Mouse (Mus musculus) CH12.LX (cell line): ENCODE data around the gene Steap3. TPM values are rescaled to one million over a fixed set of nuclear protein-coding genes. Genes with fewer than 3 reads are reported as not detected.

Source experiments
- DNase-seq: peaks from one replicate; pipeline ENCODE4 v3.0.0-alpha.2; 2013; ENCODE audit errors: extremely low read depth
- H3K27ac ChIP-seq: 2 replicates; pipeline ENCODE4 v1.5.1; 2012; ENCODE audit warnings: low read depth, mild to moderate bottlenecking, control low read depth, moderate library complexity; ENCODE audit not compliant: insufficient read depth
- H3K27me3 ChIP-seq: replicated peaks from 2 replicates; pipeline ENCODE3; 2012; ENCODE audit warnings: inconsistent platforms
- H3K36me3 ChIP-seq, 2 experiments: replicated peaks in 1 of 2; 2 replicates each; pipeline versions ENCODE3 to v1.6.1; 2012; ENCODE audit warnings: inconsistent platforms in 1 of 2, low read length in 1 of 2, mild to moderate bottlenecking in 1 of 2, mixed read lengths in 1 of 2, moderate library complexity in 1 of 2; ENCODE audit not compliant: control insufficient read depth in 1 of 2, insufficient read depth in 1 of 2
- H3K4me1 ChIP-seq, 2 experiments: 2 replicates each; pipeline ENCODE4 v1.6.1; 2012; ENCODE audit warnings: inconsistent platforms in 1 of 2, moderate library complexity in 1 of 2; ENCODE audit not compliant: insufficient read depth in 2 of 2, control insufficient read depth in 1 of 2
- H3K4me2 ChIP-seq: 2 replicates; pipeline ENCODE4 v1.6.1; 2012; ENCODE audit warnings: low read depth, mild to moderate bottlenecking, control low read depth; ENCODE audit not compliant: poor library complexity, insufficient read depth, severe bottlenecking
- H3K4me3 ChIP-seq, 3 experiments: fragments of 150-350 bp in 1 of 3; sonication (generic) in 1 of 3; replicated peaks in 1 of 3; 2 replicates each; pipeline versions ENCODE3 to v1.5.1; 2011 to 2012; ENCODE audit warnings: low read depth in 2 of 3, low read length in 2 of 3, mild to moderate bottlenecking in 2 of 3, moderate library complexity in 2 of 3, control low read depth in 1 of 3, improper control_type of control experiment in 1 of 3, inconsistent platforms in 1 of 3, mixed read lengths in 1 of 3; ENCODE audit not compliant: poor library complexity in 1 of 3
- H3K79me2 ChIP-seq: replicated peaks from 2 replicates; pipeline ENCODE4 v1.6.1; 2012; ENCODE audit warnings: mild to moderate bottlenecking, moderate library complexity; ENCODE audit not compliant: control insufficient read depth, poor library complexity, insufficient read depth, severe bottlenecking; ENCODE audit errors: extremely low read depth
- H3K9ac ChIP-seq: 2 replicates; pipeline ENCODE4 v1.6.1; 2012; ENCODE audit warnings: low read depth, mild to moderate bottlenecking, control low read depth, moderate library complexity; ENCODE audit not compliant: insufficient read depth
- H3K9me3 ChIP-seq: replicated peaks from 2 replicates; pipeline ENCODE3; 2012; ENCODE audit warnings: low read length, inconsistent platforms, mixed read lengths
- CHD1 ChIP-seq: IDR thresholded peaks from 2 replicates; pipeline ENCODE4 v1.6.1; 2012; ENCODE audit warnings: low read depth, low read length, improper control_type of control experiment, inconsistent platforms
- CHD2 ChIP-seq: IDR thresholded peaks from 2 replicates; pipeline ENCODE4 v1.6.1; 2011; ENCODE audit warnings: low read length, improper control_type of control experiment
- CTCF ChIP-seq, 2 experiments: IDR thresholded peaks in 1 of 2; conservative IDR thresholded peaks in 1 of 2; 2 replicates each; pipeline ENCODE4 v1.5.1; 2011 to 2012; ENCODE audit warnings: low read depth in 2 of 2, low read length in 2 of 2, improper control_type of control experiment in 1 of 2, inconsistent platforms in 1 of 2, mild to moderate bottlenecking in 1 of 2, moderate library complexity in 1 of 2
- EP300 ChIP-seq: IDR thresholded peaks from 2 replicates; pipeline ENCODE4 v1.6.1; 2011; ENCODE audit warnings: low read length, improper control_type of control experiment
- ETS1 ChIP-seq: conservative IDR thresholded peaks from 2 replicates; pipeline ENCODE4 v1.6.1; 2012; ENCODE audit warnings: low read depth, mild to moderate bottlenecking, inconsistent platforms, low read length, improper control_type of control experiment, moderate library complexity
- GABPA ChIP-seq: IDR thresholded peaks from 2 replicates; pipeline ENCODE4 v1.6.1; 2012; ENCODE audit warnings: low read depth, low read length, improper control_type of control experiment, inconsistent platforms; ENCODE audit not compliant: insufficient replicate concordance
- HCFC1 ChIP-seq: IDR thresholded peaks from 2 replicates; pipeline ENCODE4 v1.6.1; 2012; ENCODE audit warnings: low read depth, mild to moderate bottlenecking, inconsistent platforms, low read length, improper control_type of control experiment
- IRF4 ChIP-seq: IDR thresholded peaks from 2 replicates; pipeline ENCODE4 v1.6.1; 2014; ENCODE audit warnings: low read depth, mild to moderate bottlenecking, inconsistent platforms, low read length, improper control_type of control experiment
- JUN ChIP-seq: IDR thresholded peaks from 2 replicates; pipeline ENCODE4 v1.6.1; 2011; ENCODE audit warnings: low read depth, mild to moderate bottlenecking, low read length, improper control_type of control experiment, moderate library complexity; ENCODE audit not compliant: insufficient read depth
- JUND ChIP-seq: conservative IDR thresholded peaks from 2 replicates; pipeline ENCODE4 v1.6.1; 2011; ENCODE audit warnings: low read depth, low read length, improper control_type of control experiment
- MAX ChIP-seq: IDR thresholded peaks from 2 replicates; pipeline ENCODE4 v1.6.1; 2011; ENCODE audit warnings: low read length, improper control_type of control experiment
- MAZ ChIP-seq: IDR thresholded peaks from 2 replicates; pipeline ENCODE4 v1.6.1; 2012; ENCODE audit warnings: low read depth, mild to moderate bottlenecking, inconsistent platforms, low read length, improper control_type of control experiment, moderate library complexity
- MEF2A ChIP-seq: IDR thresholded peaks from 2 replicates; pipeline ENCODE4 v1.6.1; 2014; ENCODE audit warnings: low read depth, mild to moderate bottlenecking, inconsistent platforms, low read length, improper control_type of control experiment, borderline replicate concordance
- MXI1 ChIP-seq: IDR thresholded peaks from 2 replicates; pipeline ENCODE4 v1.6.1; 2011; ENCODE audit warnings: mild to moderate bottlenecking, low read depth, low read length, improper control_type of control experiment
- NELFE ChIP-seq: IDR thresholded peaks from 2 replicates; pipeline ENCODE4 v1.6.1; 2011; ENCODE audit warnings: low read depth, low read length, improper control_type of control experiment
- NRF1 ChIP-seq: IDR thresholded peaks from 2 replicates; pipeline ENCODE4 v1.6.1; 2014; ENCODE audit warnings: low read depth, mild to moderate bottlenecking, inconsistent platforms, low read length, improper control_type of control experiment, moderate library complexity
- PAX5 ChIP-seq: IDR thresholded peaks from 2 replicates; pipeline ENCODE4 v1.6.1; 2012; ENCODE audit warnings: low read length, inconsistent platforms, mixed read lengths
- POLR2A ChIP-seq: IDR thresholded peaks from 2 replicates; pipeline ENCODE4 v1.6.1; 2011; ENCODE audit warnings: low read depth, mild to moderate bottlenecking, improper control_type of control experiment, low read length
- RAD21 ChIP-seq: IDR thresholded peaks from 2 replicates; pipeline ENCODE4 v1.6.1; 2011; ENCODE audit warnings: low read depth, mild to moderate bottlenecking, low read length, improper control_type of control experiment, moderate library complexity
- RCOR1 ChIP-seq: conservative IDR thresholded peaks from 2 replicates; pipeline ENCODE4 v1.6.1; 2012; ENCODE audit warnings: low read depth, mild to moderate bottlenecking, inconsistent platforms, low read length, improper control_type of control experiment
- SIN3A ChIP-seq: IDR thresholded peaks from 2 replicates; pipeline ENCODE4 v1.6.1; 2012; ENCODE audit warnings: low read length, improper control_type of control experiment, inconsistent platforms
- TBP ChIP-seq: conservative IDR thresholded peaks from 2 replicates; pipeline ENCODE4 v1.6.1; 2011; ENCODE audit warnings: low read depth, low read length, improper control_type of control experiment
- UBTF ChIP-seq: IDR thresholded peaks from 2 replicates; pipeline ENCODE4 v1.6.1; 2012; ENCODE audit warnings: low read depth, mild to moderate bottlenecking, inconsistent platforms, low read length, improper control_type of control experiment, moderate library complexity
- ZKSCAN1 ChIP-seq: IDR thresholded peaks from 2 replicates; pipeline ENCODE4 v1.6.1; 2012; ENCODE audit warnings: low read depth, inconsistent platforms, low read length, improper control_type of control experiment, borderline replicate concordance
- ZNF384 ChIP-seq: IDR thresholded peaks from 2 replicates; pipeline ENCODE4 v1.6.1; 2012; ENCODE audit warnings: low read depth, low read length, improper control_type of control experiment, inconsistent platforms
- dilution Hi-C: fragments of 300-500 bp; cut with MboI; formaldehyde crosslinking; loops from 2 replicates; pipeline ENCODE4 v1.14.3; 2020; ENCODE audit warnings: low sequenced_read_pairs; ENCODE audit not compliant: extremely low pct_unique_long_range_greater_than_20kb, extremely low pct_ligation_motif_present
- in situ Hi-C: fragments of 300-500 bp; cut with MboI; formaldehyde crosslinking; loops from 3 replicates; pipeline ENCODE4 v1.14.3; 2019; ENCODE audit warnings: low sequenced_read_pairs, low pct_ligation_motif_present, low pct_unique_long_range_greater_than_20kb, mixed read lengths
- polyA plus RNA-seq: library from polyadenylated mRNA; unstranded; fragments of >175 nt; gene quantifications from 2 replicates; pipeline ENCODE4 v1.2.1, GENCODE M21; 2012; ENCODE audit warnings: low read depth; ENCODE audit not compliant: insufficient read length
- total RNA-seq, 2 experiments: library from RNA; depleted of rRNA; stranded (reverse); fragments of 300-350 nt in 1 of 2; fragments of >200 nt in 1 of 2; gene quantifications; 2 replicates each; pipeline ENCODE4 v1.2.3; 2012 to 2014

The Steap3 gene
- total and polyA plus RNA-seq, 3 experiments, result 1.2 to 8.0 (median 2.9) TPM

- no peak overlapping the region for H3K27ac ChIP-seq
- DNase-seq, result no peak
- H3K4me1 ChIP-seq, result peaks cover 6 to 65% of the 10 kb centered on the region in 2 experiments; a peak in 3 of 4 replicates
- H3K9me3 ChIP-seq, result no peaks in the 10 kb centered on the region
- no peak for TF ChIP-seq EP300
- TF ChIP-seq HCFC1, result no peak
- TF ChIP-seq IRF4, result no peak
- no peak for TF ChIP-seq POLR2A
- no peak for TF ChIP-seq CHD2
- TF ChIP-seq MAZ, result no peak
- TF ChIP-seq NRF1, result no peak
- TF ChIP-seq TBP, result no peak
- no peak for TF ChIP-seq MAX
- TF ChIP-seq MEF2A, result no peak
- TF ChIP-seq GABPA, result no peak
- TF ChIP-seq JUN, result no peak
- TF ChIP-seq RCOR1, result no peak
- no peak for TF ChIP-seq PAX5
- TF ChIP-seq SIN3A, result no peak
- no peak for TF ChIP-seq CTCF (conservative IDR thresholded peaks at IDR 0.05 in 1 of 2, IDR thresholded peaks at IDR 0.05 in 1 of 2; ENCODE audit: low read depth in 2 of 2, low read length in 2 of 2)
- TF ChIP-seq ZKSCAN1, result no peak
- TF ChIP-seq UBTF, result no peak
- TF ChIP-seq ETS1, result no peak
- TF ChIP-seq RAD21, result no peak
- H3K4me2 ChIP-seq, result no peak overlapping the region
- H3K4me3 ChIP-seq, result no peak overlapping the region
- dilution Hi-C loops (no loop called here), in situ Hi-C loops (no loop called here)
- H3K79me2 ChIP-seq, result no peaks in the 10 kb centered on the region
- H3K9ac ChIP-seq, result no peak overlapping the region
- H3K27me3 ChIP-seq, result no peaks in the 10 kb centered on the region
- H3K36me3 ChIP-seq, result no peaks in the 10 kb centered on the region
Measured at GRCm38 (mm10) chr1:120263226-120263625, 9.3 kb downstream of the Steap3 start.

DNA sequence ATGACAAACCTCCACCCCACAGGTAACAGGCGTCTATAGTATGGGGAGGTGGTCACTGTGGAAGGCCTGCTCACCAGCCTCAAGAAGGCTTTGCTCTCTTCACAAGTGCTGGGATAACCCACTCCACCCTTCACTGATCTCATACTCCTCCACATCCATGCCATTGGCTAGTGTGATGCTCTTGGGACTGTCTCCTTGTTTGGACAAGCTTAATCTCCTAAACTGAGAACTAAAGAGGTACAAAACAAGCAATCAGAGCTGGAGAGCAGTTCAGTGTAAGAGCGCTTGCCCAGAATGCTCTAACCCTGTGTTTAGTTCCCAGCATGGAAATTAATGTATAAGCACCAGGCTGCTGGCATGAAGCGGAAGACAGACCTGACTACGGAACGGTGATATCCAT lies 11.3 kb downstream of the Steap3 start:
- no peak for DNase-seq
- Histone ChIP-seq H3K27me3 (no peaks in the 10 kb centered on the region), H3K4me3 (no peak overlapping the region), H3K36me3 (no peaks in the 10 kb centered on the region), H3K79me2 (no peaks in the 10 kb centered on the region), H3K9ac (no peak overlapping the region), H3K27ac (no peak overlapping the region), H3K4me1 (peaks cover 9 to 71% of the 10 kb centered on the region in 2 experiments), H3K4me2 (no peak overlapping the region), H3K9me3 (no peaks in the 10 kb centered on the region)
- dilution Hi-C loops, result no loop called here
- in situ Hi-C loops, result no loop called here
- TF ChIP-seq CHD1 (no peak), CHD2 (no peak), MXI1 (no peak), ZNF384 (no peak), PAX5 (no peak), NRF1 (no peak), NELFE (no peak), MAX (no peak), GABPA (no peak), MAZ (no peak), TBP (no peak), IRF4 (no peak), JUN (no peak), JUND (no peak)
